Mouse (Mus musculus): ENCODE measurements at regions not wholly inside any gene's neighbourhood (a gene's known extent, or its start where the extent isn't known, plus 50 kb on each side); places are given as distances from the start of the nearest gene placed in this dataset.

DNA sequence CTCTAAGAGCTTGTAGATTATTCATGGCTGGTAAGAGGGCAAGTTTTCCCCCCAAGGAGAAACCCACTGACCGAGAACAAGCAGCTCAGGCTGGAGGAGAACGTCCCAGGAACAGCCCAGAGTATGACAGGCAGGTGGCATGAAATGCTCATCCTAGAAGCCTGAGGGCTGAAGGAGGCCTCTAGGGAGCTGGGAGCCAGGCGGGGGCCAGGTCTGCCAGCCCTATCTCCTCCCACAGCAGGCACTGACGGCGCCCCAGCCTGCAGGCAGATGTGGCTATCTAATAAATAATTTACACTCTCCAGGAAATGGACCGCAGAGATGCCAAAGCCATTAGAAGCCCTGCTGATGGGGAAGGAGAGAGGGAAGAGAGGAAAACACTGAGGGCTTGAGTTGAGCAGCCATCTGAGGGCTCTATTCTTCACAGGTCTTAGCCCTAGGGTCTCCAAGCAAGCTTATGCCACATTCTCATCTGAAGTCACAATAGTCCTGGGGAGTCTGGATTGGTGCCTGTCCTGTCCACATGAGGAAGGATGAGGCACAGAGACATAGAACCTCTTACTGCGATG, 176.1 kb downstream of the Mycn start:
- DNase-seq (ENCODE audit: low spot score) = no peak

DNA sequence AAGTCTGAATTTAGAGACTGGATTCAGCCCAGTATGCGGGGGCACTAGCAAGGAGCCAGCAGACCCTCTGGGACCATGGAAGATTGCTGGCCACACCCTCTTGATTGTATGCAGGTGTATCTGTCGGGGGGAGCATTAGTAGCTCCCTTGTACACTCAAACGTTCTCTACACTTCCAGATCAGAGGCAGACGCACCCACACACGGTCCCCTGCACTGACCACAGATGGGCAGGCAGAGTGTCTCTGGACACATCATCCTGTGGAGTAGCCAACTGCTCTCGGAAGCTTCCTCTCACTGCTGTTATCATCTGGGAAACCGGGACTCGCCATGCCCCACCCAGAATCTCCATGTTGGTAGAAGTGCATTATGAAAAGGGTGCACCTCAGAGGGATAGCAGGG, 176.7 kb downstream of the Mycn start:
- DNase-seq (ENCODE audit: low spot score) = no peak

DNA sequence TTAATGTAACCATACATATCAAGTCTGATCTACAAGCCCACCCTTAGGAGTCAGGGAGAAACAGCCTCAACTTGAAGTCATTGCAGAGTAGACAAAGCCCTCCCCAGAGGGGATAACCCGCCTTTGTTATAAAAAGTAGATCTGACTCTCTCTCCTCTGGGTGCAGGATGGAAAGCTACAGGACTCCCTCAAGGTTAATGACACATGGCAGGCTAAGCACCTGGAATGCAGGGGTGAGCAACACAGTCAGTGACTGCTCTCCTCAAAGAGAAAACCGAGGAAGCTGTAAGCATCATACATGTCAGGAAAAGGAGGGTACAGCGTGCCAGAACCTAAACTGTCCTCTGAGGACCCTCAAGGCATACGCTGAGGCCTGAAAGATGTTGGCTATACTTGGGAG, 177.1 kb downstream of the Mycn start:
- DNase-seq (ENCODE audit: low spot score) = no peak

DNA sequence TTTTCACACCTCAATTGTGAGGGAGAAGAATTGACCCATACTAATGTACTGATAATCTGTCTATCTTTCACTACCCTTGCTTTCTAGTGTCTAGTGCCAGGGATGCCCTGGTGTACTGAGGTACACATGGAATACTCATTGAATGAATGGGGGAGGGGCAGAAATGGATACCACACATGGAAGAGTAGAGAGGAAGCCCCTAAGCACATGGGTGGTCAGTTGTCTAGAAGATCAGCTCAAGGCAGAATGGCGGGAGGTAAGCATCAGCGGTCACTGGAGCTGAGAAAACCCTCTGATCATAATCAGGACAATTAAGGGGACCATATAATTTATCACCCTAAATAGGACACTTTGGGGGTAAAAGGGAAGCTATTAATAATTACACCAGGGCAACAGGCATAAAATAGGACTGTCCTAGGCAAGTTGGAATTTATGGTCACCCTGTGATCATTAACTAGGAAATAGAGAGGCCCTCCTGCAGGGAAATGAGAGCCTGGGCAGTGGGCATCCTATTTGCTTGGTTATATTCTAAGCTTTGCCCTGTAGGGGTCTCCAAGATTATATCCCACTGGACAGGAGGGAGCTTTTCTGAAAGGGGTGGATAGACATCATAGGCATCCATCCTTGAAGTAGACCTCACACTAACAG, 185.3 kb downstream of the Mycn start:
- DNase-seq (ENCODE audit: low spot score) = no peak

DNA sequence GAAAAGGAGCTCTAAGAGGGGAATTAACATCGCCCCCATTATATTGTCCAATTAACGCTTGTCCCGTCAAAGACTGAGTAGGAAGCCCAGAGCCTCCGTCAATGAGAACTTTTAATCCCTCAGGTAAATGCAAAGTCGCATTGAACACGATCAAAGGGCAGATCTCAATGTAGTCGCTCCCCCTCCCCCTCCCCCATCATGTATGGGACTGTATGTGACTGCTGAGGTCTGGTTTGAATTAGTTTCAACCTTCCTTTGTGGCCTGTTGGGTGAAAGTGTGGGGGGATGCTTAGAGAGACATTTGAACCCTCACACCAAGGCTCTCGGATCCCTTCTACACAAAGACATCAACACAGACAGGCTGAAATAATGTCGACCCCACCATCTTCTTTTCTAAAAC, 187.9 kb downstream of the Mycn start:
- DNase-seq (ENCODE audit: low spot score) = no peak

DNA sequence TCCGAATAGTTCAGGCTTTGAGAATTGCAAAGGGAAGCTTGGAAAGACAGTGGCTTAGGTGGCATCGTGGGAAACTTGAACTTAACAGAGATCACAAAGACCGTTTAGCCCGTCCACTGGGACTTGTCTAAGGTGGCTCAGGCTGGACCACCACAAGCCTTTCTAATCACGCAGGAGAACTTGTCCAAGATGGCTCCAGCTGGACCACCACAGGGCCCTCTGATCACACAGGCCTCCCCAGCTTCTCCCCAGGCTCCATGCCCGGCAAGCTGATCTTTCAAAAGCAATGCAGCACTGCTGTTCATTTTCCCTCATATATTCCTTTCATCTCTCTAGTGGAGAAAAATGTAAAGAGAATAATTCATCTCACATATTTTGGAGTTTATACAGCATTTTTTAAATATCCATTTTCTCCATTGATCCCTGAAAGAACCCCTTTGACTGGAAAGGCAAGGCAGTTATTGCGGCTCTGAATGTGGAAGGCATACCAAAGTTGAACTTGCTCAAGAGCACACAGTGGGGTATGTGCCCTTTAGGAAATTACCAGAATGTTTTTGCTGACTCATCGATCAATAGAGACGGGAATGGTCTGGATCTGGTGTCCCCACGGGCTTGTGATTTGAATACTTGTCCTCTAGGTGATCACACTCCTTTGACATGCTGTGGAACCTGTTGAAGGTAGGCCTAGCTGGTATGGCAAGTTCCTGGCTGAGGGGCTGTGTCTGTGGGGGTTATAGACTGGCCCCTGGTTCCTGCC, 189.9 kb downstream of the Mycn start:
- no peak for DNase-seq (ENCODE audit: low spot score)

DNA sequence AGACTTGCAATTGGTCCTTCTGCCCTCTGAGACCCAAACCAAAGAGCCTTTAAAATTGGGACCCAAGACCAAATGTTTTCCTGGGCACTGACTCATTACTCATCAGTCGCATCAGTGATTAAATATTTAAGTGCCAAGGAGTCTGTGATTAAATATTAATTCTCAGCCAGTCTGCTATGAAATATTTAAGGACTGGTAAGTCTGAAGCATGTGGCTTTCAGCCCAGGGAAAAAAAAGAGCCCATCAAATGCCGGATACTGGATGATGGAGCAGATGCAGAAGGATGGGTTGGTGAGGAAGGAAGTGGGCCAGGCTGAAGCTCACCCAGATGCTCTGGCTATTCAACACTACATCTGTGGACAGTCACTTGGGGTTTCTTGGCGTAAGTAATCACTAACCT, 192.0 kb downstream of the Mycn start:
- no peak for DNase-seq (ENCODE audit: low spot score)

DNA sequence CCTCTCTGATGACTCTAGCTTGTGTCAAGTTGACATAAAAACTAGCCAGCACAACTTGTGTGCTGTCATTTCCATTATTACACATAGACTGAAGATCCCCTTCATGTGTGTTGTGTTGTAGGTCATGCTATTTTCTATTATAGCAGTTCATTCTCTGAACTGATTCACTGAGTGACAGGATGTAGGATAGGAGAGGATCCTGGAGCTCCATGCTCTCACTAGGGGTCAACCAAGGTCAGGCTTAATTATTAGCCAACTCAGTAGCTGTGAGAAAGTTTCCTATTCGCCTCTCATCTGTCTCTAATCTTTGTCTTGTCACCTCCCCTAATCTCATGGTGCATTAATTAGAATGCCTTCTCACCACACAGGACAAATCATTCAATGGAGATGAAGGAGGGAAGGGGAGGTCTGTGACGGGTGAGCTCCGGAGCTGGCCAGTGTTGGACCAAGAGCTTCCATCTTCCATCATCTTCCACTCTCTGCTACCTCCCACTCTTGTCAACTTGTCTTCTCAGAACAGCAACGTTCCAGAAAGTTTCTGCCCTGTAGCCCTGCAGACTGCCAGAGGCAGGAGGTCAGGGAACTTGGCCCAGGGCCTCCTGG, 194.8 kb downstream of the Mycn start:
- no peak for DNase-seq (ENCODE audit: low spot score)

DNA sequence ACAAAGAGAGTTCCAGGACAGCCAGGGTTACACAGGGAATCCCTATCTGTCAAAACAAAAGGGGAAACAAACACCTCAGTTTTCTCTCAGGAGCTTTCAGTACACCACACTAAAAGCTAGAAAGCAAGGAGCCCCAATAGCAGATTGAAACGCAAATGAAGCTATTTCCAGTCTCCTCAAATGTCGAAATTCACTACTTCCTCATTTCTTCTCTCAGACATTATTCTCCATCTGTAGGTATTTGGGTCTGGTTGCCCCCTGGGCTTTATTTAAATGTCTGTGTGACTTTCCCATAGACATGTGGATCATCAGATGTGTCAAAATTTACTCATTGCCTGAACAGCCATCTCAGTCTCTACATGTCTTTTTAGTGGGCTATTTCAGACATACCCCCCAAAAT, 197.2 kb downstream of the Mycn start:
- no peak for DNase-seq (ENCODE audit: low spot score)

DNA sequence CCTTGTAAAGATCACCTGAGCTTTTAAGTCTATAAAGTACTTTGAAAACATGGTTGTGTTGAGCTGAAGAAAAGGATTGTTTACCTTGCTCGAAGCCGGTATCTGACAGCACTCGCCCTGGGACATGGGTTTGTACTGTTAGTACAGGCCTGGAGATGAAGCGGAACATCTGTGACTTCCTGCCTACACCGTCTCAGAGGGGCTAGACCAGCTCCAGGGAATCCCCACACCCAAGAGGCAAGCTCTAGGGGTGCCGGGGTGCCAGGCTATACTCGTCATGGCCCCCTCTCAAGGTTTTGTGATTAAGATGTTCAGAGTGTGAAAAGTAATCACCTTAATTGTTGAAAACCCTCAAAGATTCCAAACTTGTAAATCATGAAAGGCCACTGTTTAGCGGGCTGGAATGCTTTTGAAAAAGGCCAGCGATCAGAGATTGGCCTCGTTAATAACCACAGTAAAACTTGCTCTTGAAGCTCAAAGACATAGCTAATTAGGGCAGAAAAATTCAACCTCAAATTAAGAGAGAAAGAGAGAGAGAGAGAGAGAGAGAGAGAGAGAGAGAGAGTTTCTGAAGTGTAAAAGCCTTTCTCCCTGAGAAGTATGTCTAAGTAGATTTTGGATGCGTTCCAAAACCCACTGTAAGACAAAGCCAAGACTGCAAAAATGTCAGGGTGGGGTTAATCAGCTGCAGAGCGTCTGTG, 202.9 kb downstream of the Mycn start:
- no peak for DNase-seq (ENCODE audit: low spot score)

DNA sequence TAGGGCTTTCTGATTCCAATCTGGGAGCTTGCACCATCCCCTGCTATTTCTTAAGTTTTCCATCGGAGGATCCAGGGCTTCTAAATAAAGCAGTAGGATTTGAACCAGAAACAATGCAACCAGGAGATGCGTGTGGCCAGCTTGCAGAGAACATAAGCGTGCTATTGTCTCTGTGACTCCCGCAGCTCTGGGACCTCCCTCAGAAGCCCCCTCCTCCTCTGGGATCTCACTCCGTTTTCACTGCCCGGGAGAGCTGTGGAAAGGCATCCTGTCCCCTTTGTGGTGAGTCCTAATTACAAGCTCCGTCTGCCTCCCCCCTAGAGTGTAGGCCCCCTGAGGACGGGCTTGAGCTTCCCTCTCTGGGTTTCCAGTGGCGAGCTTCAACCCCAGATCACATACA, 215.9 kb downstream of the Mycn start:
- no peak for DNase-seq (ENCODE audit: low spot score)

DNA sequence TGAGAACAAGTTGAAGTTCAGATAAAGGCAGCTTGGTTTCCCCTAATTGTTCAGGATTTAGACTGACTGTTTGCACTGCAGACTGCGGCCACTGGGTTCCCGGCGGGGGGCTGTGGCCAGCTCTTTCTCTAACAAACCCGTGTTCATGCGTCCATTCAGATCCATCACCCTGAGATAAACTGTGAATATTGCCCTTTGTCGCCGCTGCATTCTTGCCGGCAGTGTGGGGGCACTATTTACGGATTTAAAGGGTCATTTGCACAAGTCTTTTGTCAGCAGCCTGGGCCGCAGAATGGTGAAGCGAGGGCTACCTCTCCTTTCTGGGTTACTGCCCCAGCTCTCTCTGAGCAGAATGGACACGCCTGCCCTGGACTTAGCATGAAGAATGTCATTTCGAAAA, 216.6 kb downstream of the Mycn start:
- no peak for DNase-seq (ENCODE audit: low spot score)

DNA sequence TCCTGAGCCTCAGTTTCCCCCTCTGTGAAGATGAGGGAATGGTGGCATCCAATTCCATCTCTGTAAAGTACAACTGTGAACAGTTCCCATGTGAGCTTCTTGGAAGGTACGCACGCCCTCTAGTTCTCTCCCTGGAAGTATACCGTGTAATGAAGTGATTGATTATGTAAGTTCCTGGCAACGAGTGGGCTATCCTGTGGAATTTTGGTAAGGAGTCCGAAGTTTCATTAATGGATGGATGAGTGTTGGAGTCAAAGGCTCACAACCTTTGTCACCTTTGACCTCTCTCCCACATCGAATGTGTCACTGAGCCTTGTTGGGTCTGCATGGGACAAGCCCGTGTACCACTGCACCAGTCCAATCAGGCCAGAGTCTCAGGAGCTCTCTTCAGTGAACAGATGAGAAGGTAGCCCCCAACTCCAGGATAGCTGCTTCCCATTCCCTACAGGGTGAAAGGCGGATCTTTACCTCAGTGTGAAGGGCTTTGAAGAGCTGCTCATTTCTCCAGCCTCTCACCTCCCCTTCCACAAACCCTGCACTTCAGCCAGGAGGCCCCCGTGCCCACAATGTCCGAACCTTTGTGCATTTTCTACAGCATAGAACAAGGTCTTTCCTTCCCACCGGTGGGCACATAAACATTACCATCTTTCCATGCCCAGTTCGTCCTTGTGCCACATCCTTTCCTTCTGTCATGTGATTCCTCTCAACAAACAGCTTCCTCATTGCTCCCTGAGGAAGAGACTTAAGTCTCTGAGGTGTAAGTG, 217.8 kb downstream of the Mycn start:
- no peak for DNase-seq (ENCODE audit: low spot score)

DNA sequence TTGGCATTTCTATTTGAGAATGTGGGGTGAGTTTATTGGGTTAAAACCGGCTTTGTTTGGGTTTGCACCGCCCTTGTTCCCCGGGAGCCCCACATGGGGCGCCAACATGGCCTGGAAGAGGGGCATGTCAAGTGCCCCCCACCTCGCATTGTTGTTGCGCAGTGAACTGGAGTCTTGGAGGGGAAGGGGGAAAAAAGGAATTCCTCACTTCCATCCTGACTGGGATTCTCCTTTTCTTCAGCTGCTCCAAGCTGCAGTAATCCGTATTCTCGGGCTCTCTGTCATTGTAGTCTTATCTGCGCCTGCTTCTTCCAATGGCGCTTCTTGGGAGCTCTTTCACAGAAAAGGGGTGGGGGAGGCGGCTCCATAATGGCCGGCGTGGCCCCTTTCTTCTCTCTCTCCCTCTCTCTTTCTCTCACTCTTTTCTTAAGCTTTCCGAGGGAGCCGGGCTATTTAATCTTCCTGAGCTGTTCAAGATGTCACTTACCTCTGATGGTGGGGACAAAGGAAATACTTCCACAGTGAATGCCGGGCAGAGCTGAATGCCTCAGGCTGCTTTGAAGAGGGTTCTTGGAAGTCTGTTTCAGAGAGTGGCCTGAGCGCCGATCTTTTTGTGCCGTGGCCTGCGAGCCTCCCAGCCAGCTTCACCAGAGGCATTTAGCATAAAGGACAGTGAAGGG, 218.6 kb downstream of the Mycn start:
- no peak for DNase-seq (ENCODE audit: low spot score)

DNA sequence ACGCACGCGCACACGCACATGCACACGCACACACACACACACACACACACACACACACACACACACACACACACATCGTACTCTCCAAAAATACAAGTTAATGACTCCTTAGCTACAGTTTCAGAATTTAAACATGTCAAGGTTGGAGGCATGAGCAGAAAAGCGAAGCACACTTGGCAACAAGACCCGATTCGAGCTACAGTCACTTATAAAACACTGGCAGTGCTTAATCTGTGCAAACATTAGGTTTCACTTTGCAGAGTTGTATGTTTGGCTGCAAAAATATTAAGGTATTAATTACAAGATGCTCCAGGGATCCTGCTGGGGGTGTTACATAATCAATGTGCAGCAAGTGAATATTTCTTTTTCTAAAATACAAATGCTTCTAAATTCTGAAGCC, 225.0 kb downstream of the Mycn start:
- DNase-seq (ENCODE audit: low spot score) = no peak

DNA sequence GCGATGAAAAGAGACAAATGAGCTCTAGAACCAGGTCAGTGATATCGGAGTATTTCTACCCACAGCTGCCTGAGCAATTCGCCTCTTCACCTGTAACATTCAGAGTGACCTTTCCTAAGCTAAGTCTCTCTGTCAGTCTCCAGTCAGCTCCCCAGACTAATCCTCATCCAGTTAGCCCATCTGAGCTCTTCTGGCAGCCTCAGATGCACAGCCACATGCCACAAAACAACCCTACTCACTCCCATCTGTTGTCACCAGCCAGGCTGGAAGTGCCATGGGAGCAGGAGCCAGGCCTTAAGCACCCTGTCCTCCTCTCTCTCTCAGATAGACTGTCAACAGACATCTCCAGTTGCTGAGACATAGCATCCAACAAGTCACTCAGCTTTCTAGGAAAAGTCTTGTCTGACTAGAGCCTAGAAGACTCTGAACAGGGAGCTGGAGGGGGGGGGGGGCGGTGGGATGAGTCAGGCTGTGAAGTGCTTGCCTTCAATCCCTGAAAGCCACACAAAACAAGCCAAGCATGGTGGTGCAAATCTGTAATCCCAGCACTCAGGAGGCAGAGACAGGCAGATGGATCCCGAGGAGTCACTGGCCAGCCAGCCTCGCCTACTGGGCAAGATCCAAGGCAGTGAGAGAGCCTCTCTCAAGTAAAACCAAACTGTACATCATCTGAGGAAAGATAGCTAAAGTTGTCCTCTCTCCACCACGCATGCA, 225.6 kb downstream of the Mycn start:
- no peak for DNase-seq (ENCODE audit: low spot score)

DNA sequence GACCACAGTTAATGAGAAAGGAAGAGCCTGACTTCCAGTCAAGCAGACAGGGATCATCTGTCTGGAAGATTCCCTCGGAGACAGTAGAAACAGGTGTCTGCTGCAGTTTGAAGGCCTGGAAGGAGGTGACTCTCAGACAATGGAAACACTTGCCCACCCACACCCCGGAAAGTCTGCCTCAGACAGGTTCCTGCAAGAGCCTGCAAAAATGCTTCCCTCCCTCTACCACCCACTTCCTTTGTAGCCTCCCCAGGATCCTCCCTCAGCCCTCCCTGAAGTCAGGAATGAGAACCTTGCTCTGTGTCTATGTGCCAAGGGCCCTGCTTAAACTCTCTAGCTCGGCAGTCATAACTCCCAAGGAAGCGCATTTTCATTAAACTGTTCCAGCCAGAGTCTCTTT, 226.2 kb downstream of the Mycn start:
- no peak for DNase-seq (ENCODE audit: low spot score)

DNA sequence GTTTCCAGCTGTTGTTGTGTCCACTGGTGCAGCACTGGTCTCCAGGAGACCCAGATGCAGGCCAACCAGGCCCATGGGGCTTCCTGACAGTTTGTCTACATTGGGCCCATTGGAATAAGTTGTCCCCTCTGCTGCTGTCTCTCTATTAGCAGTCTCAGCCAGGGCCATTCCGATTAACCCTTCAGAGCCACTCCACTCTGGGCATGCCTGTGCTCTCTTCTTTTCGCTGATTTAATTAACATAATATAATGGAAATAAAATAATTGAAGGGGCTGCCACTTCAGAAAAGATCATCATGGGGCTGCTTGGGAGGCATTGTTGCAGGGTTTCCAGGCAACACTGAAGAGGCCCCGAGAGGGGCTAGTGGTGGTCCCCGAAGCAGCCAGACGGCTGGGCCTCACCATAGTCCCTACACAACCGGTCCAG, 231.5 kb downstream of the Mycn start:
- no peak for DNase-seq (ENCODE audit: low spot score)

DNA sequence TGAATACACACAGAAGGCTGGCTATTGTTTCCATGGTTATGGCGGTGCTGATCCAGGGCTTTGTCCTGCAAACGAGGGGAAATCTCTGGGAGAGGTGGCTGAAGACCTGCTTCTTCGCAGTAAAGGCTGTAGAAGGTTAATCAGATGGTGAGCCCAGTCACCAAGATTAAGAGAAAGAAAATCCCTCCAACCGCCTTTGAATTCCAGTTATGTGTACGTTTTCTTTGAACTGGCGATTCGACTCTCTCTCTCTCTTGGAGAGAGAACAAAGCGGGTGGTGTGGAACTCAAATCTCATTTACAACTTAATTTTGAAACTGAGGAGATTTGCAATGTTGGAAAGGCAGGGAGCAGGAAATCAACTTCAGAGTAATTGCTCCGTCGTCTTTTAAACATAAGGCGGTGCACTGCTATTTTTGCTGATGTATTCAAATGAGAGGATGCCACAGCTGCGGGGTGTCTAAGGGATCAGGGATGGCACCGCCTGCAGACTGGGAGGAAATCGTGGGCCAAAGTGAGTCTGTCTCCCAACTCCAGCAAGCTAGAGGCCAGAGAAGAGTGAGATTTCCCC, 232.7 kb downstream of the Mycn start:
- DNase-seq (ENCODE audit: low spot score) = no peak

DNA sequence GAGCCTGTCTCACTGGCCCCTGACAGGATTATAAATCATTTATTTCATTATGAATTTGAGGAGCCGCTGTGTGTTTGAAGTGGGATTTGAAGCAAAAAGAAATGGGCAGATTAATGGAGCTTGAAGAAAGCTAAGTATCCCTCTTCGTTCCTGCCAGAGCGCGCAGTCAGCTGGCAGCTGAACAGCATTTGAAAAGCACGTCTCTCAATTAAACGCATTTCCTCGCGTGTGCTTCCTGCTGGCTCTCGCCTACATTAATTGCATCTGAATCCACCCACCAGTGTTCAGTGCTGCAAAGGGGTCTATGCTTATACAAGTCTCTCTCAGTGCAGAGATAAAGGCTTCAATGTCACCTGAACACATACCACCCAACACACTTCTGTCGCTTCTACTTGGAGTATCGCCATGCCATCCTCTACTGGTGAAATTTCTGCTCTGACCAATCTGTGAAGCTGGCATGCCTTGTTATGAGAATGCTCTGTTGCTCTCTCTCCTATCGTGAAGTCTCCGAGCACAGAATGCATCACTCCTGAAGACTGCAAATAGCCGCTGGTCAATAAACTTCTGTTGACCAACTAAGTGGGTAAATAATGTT, 235.3 kb downstream of the Mycn start:
- DNase-seq (ENCODE audit: low spot score) = no peak

Measured in testis, postnatal 14 days (tissue).